8 mouse cellular contexts compared by ENCODE assay signal in the genomic region with DNA sequence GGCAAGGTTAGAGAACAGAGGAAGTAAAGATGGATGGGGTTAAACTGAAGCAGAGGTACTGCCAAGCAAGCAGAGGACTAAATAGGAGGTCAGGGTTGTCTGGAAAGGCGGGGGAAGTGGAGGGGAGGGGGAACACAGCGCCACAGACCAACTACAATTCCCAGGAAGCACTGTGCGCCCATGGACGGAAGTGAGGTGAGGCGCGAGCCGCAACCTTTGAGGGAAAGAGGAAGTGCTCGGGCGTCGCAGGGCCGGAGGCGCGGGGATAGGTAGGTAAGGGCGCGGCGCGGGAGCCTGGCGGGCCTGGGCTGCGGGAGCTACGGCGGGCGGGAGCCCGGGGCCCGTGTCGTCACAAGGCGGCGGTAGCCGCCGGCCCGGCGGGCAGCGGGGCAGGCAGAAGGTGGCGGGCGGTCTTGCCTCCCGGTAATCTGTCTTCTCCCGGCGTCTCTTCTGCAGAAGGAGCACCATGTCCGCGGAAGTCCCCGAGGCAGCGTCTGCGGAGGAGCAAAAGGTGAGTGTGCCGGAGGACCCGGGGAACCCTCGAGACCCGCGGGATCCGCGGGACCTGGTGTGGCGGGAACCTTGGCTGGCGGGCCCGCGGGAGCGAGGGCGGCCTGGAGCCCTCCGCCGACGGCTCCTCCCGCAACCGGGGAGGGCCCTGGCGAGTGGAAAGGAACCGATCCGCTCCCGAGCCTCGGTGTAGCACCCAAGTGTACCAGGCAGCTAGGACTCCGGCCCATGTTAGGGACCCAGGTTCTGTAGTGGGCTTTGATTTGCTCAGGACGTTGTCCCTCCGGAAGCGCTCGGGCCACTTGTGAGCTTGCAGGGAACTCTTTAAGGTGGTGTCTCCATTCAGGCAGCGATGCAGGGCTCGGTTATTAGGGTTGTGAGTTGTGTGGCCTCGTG. TPM values are rescaled to one million over a fixed set of nuclear protein-coding genes. Genes with fewer than 3 reads are reported as not detected.
DNase-seq lines count a peak whose midpoint lies in the region; ATAC-seq and TF ChIP-seq lines count a peak whose summit lies in the region.

Arpp19 (plus strand) TSS at position 164 of the 906 bp plus-strand sequence.

- in situ Hi-C loops in Patski (cut with MboI; ENCODE audit: low pct_unique_long_range_greater_than_20kb): no loop called here

- H3K4me3 ChIP-seq in hindbrain, embryonic 14.5 days (replicated peaks; ENCODE audit: low read length): peak within 1 kb of the TSS; percentile 94

- 0 out of 2 replicates have a peak, but pooled peaks cover 5% of the 10 kb centered on the region for H3K36me3 ChIP-seq in hindbrain, embryonic 14.5 days (replicated peaks; ENCODE audit: control insufficient read depth, insufficient read depth)

- peaks cover 6% of the 10 kb centered on the region for H3K4me1 ChIP-seq in hindbrain, embryonic 14.5 days (replicated peaks; ENCODE audit: control insufficient read depth, insufficient read depth, low read length)

- no peaks in the 10 kb centered on the region for H3K27me3 ChIP-seq in Patski
- H3K27me3 ChIP-seq in hindbrain, embryonic 14.5 days (ENCODE audit: control insufficient read depth, insufficient read depth, low read length): no peaks in the 10 kb centered on the region

- DNase-seq in Patski (ENCODE audit: low read depth, low spot score): no peak
- peak; percentile 86 to 88 for DNase-seq in cerebellum, postnatal 14 days
- DNase-seq in frontal cortex, postnatal 25 days (ENCODE audit: low spot score in 2 of 2): peak; percentile 67 to 78
- DNase-seq in hindbrain, embryonic 14.5 days (ENCODE audit: low spot score): peak; percentile 85
- peak; percentile 83 to 86 for DNase-seq in layer of hippocampus, postnatal 36 days
- DNase-seq in lung, postnatal 36 days: peak; percentile 90
- peak; percentile 93 for DNase-seq in retina, postnatal 1 day
- peak; percentile 68 to 77 for DNase-seq in urinary bladder, adult 18-20 months (ENCODE audit: low spot score in 2 of 2)

- peak within 1 kb of the TSS; percentile 93 for H3K9ac ChIP-seq in hindbrain, embryonic 14.5 days

- peak within 1 kb of the TSS; percentile 69 for H3K4me2 ChIP-seq in hindbrain, embryonic 14.5 days (replicated peaks)

- ATAC-seq in Patski: peak; percentile 99
- ATAC-seq in hindbrain, embryonic 14.5 days (ENCODE audit: low FRiP score): peak; percentile 97

- no peak for TF ChIP-seq CTCF in Patski (IDR thresholded peaks at IDR 0.05)

- POLR2A ChIA-PET in Patski (lab: Charles Lee): interaction anchor here (0.6 to 0.7 kb wide), 4 partner anchors 14 to 124 kb away, joined by 3 read pairs; no protein-coding TSS in a partner anchor

- under 1% methylated on average over 66 of the region's 73 CpGs for WGBS in hindbrain, embryonic 14.5 days

- peak within 1 kb of the TSS; percentile 77 for H3K27ac ChIP-seq in hindbrain, embryonic 14.5 days

- H3K9me3 ChIP-seq in hindbrain, embryonic 14.5 days (ENCODE audit: control insufficient read depth, low read length): no peaks in the 10 kb centered on the region

- CTCF ChIA-PET in Patski (lab: Charles Lee): interaction anchor here (1.0 to 2.3 kb wide), 8 partner anchors 9 to 159 kb away, joined by 3 to 11 read pairs (median 3); no protein-coding TSS in a partner anchor

RNA-seq across cellular contexts. Expression of gene Arpp19, which starts in this region (rescaled TPM):
- polyA plus RNA-seq in Patski (2021): 167 TPM
- polyA plus RNA-seq in hindbrain, embryonic 14.5 days (2014; fragmentation: Nextera tagmentation; extraction: Ambion mirVana): 229 and 231 TPM in 2 replicates
- 100 to 1,000 TPM; 173 to 178 TPM for total RNA-seq in layer of hippocampus, postnatal 36 days (2021)
